ENCODE assay signal across 8 mouse cellular contexts in the genomic region with DNA sequence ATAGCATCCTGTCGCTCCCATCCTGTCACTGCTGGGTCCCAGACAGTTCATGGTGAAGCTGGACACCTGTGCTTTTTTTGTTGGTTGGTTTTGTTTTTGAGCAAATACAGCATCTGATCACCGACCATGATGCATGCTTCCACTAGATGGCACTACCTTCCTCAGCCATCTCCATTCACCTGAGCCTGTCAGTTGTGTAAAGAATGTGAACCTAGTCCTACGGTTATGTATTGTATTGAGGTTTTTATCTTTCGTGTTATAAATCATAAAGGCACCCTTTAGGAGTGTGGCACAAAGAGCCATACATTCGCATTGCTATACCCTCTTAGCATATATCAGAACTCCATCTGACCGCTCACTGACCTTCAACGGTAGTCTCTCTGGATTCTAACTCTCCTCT. TPM values are rescaled to one million over a fixed set of nuclear protein-coding genes. Genes with fewer than 3 reads are reported as not detected.
DNase-seq lines count a peak whose midpoint lies in the region; ATAC-seq and TF ChIP-seq lines count a peak whose summit lies in the region.

No protein-coding gene starts in this region.

- H3K27me3 ChIP-seq in liver, postnatal 0 days (ENCODE audit: insufficient read depth, low read length) = no peaks in the 10 kb centered on the region
- no peaks in the 10 kb centered on the region for H3K27me3 ChIP-seq in liver, embryonic 11.5 days (replicated peaks; ENCODE audit: control insufficient read depth, insufficient read depth, low read length)

- H3K4me2 ChIP-seq in liver, postnatal 0 days (ENCODE audit: low read depth, low read length) = no peak overlapping the region
- H3K4me2 ChIP-seq in liver, embryonic 11.5 days = no peak overlapping the region

- H3K4me1 ChIP-seq in liver, postnatal 0 days (ENCODE audit: insufficient read depth) = no peaks in the 10 kb centered on the region
- no peaks in the 10 kb centered on the region for H3K4me1 ChIP-seq in liver, embryonic 11.5 days (replicated peaks; ENCODE audit: control insufficient read depth, insufficient read depth, low read length)

- H3K9ac ChIP-seq in liver, postnatal 0 days (replicated peaks) = no peak overlapping the region
- no peak overlapping the region for H3K9ac ChIP-seq in liver, embryonic 11.5 days (ENCODE audit: low read depth, low read length)

- 53% methylated on average over 7 of the region's 7 CpGs for WGBS in liver, postnatal 0 days (ENCODE audit: insufficient replicate concordance)
- 56% methylated on average over 7 of the region's 7 CpGs for WGBS in liver, embryonic 11.5 days

- no peak overlapping the region for H3K27ac ChIP-seq in liver, postnatal 0 days (ENCODE audit: low read depth)
- H3K27ac ChIP-seq in liver, embryonic 11.5 days (ENCODE audit: low read depth, low read length) = no peak overlapping the region

- no peak for DNase-seq in cerebellum, postnatal 4 days (ENCODE audit: low spot score in 2 of 2)
- DNase-seq in liver, postnatal 0 days = no peak
- DNase-seq in liver, embryonic 11.5 days (ENCODE audit: low spot score) = no peak
- DNase-seq in forelimb bud, embryonic 11.5 days (ENCODE audit: low read depth, low spot score) = peak; percentile 26
- DNase-seq in retina, postnatal 1 day = peak; percentile 21
- DNase-seq in thymus, postnatal 25 days = no peak
- DNase-seq in urinary bladder, postnatal 36 days (ENCODE audit: low spot score in 2 of 2) = no peak

- peak; percentile 69 for TF ChIP-seq CTCF in liver, postnatal 0 days (IDR thresholded peaks at IDR 0.05; ENCODE audit: low read depth)

- TF ChIP-seq EP300 in liver, postnatal 0 days (IDR thresholded peaks at IDR 0.05; ENCODE audit: low read depth) = no peak

- no peaks in the 10 kb centered on the region for H3K36me3 ChIP-seq in liver, postnatal 0 days (replicated peaks; ENCODE audit: insufficient read depth, low read length)
- H3K36me3 ChIP-seq in liver, embryonic 11.5 days (ENCODE audit: control insufficient read depth, insufficient read depth, low read length) = no peaks in the 10 kb centered on the region

- no peak overlapping the region for H3K4me3 ChIP-seq in liver, postnatal 0 days (ENCODE audit: low read depth, low read length)
- no peak overlapping the region for H3K4me3 ChIP-seq in liver, embryonic 11.5 days (ENCODE audit: low read depth, low read length)

- H3K9me3 ChIP-seq in liver, postnatal 0 days (ENCODE audit: low read length) = no peaks in the 10 kb centered on the region
- H3K9me3 ChIP-seq in liver, embryonic 11.5 days (ENCODE audit: control insufficient read depth, low read length) = no peaks in the 10 kb centered on the region

- peak; percentile 62 for ATAC-seq in cerebellum, adult (ENCODE audit: insufficient number of reproducible peaks, low FRiP score, low TSS enrichment)
- no peak for ATAC-seq in liver, postnatal 0 days
- ATAC-seq in liver, embryonic 11.5 days (replicated peaks; ENCODE audit: low FRiP score) = no peak

RNA-seq across cellular contexts. Expression of a gene that starts 49.9 kb away (rescaled TPM):
- 0.21 TPM in 1 of 2 replicates, not detected in the other for polyA plus RNA-seq in liver, postnatal 0 days (2015; fragmentation: Nextera tagmentation; extraction: Ambion mirVana)
- polyA plus RNA-seq in liver, embryonic 11.5 days (2014; fragmentation: Nextera tagmentation; extraction: Ambion mirVana) = 0.17 and 0.58 TPM in 2 replicates

Comparison
In these comparisons a context has a peak if more than half of its experiments do, and no peak if none do; other contexts are left out.
1. DNase-seq: peak in forelimb bud, embryonic 11.5 days (single experiment) and retina, postnatal 1 day (single experiment); none in cerebellum, postnatal 4 days (0 of 2), liver, postnatal 0 days (single experiment), liver, embryonic 11.5 days (single experiment), thymus, postnatal 25 days (single experiment) and urinary bladder, postnatal 36 days (0 of 2).